Mouse (Mus musculus) lung, embryonic 16.5 days (tissue): ENCODE results near the gene Pxk. TPM values are rescaled to one million over a fixed set of nuclear protein-coding genes. Genes with fewer than 3 reads are reported as not detected.

Experiments used
- ATAC-seq: fragments of 200-750 bp; cut with Nextera tagmentation; 2 replicates; pipeline ENCODE4 v1.8.0; 2017; ENCODE audit warnings: low read depth, mild to moderate bottlenecking, moderate library complexity
- H3K27ac ChIP-seq: fragments of 300-500 bp; sonication (generic); 2 replicates; pipeline ENCODE4 v1.5.1; 2014; ENCODE audit warnings: mild to moderate bottlenecking, control low read depth, low read length
- H3K27me3 ChIP-seq: fragments of 300-500 bp; sonication (generic); 2 replicates; pipeline ENCODE4 v1.6.1; 2014; ENCODE audit warnings: low read depth, low read length, mixed read lengths; ENCODE audit not compliant: control insufficient read depth, insufficient read depth
- H3K36me3 ChIP-seq: fragments of 300-500 bp; sonication (generic); 2 replicates; pipeline ENCODE4 v1.6.1; 2014; ENCODE audit warnings: low read length; ENCODE audit not compliant: control insufficient read depth, insufficient read depth
- H3K4me1 ChIP-seq: fragments of 300-500 bp; sonication (generic); replicated peaks from 2 replicates; pipeline ENCODE4 v1.6.1; 2014; ENCODE audit warnings: low read length, mixed read lengths; ENCODE audit not compliant: control insufficient read depth, insufficient read depth
- H3K4me2 ChIP-seq: fragments of 300-500 bp; sonication (generic); 2 replicates; pipeline ENCODE4 v1.6.1; 2014; ENCODE audit warnings: low read depth, low read length, control low read depth
- H3K4me3 ChIP-seq: fragments of 300-500 bp; sonication (generic); 2 replicates; pipeline ENCODE4 v1.5.1; 2014; ENCODE audit warnings: mild to moderate bottlenecking, low read length, control low read depth
- H3K9ac ChIP-seq: fragments of 300-500 bp; sonication (generic); 2 replicates; pipeline ENCODE4 v1.6.1; 2014; ENCODE audit warnings: low read length, control low read depth
- H3K9me3 ChIP-seq: fragments of 300-500 bp; sonication (generic); 2 replicates; pipeline ENCODE4 v1.6.1; 2016; ENCODE audit warnings: low read length; ENCODE audit not compliant: control insufficient read depth
- WGBS: fragments of 180-500 bp; shearing (Covaris S2); extraction: QIAGEN DNeasy Blood & Tissue Kit; methylation state at CpG from one replicate; pipeline ENCODE4 v1.1.7; 2014; 5-methylcytosine and 5-hydroxymethylcytosine counted together
- polyA plus RNA-seq: library from polyadenylated mRNA; unstranded; fragments of >200 nt; fragmentation: Nextera tagmentation; extraction: Ambion mirVana; gene quantifications from 2 replicates; pipeline ENCODE4 v1.2.1, GENCODE M21; 2015

The Pxk gene
- polyA plus RNA-seq, result 41.5 and 42.7 TPM in 2 replicates

DNA sequence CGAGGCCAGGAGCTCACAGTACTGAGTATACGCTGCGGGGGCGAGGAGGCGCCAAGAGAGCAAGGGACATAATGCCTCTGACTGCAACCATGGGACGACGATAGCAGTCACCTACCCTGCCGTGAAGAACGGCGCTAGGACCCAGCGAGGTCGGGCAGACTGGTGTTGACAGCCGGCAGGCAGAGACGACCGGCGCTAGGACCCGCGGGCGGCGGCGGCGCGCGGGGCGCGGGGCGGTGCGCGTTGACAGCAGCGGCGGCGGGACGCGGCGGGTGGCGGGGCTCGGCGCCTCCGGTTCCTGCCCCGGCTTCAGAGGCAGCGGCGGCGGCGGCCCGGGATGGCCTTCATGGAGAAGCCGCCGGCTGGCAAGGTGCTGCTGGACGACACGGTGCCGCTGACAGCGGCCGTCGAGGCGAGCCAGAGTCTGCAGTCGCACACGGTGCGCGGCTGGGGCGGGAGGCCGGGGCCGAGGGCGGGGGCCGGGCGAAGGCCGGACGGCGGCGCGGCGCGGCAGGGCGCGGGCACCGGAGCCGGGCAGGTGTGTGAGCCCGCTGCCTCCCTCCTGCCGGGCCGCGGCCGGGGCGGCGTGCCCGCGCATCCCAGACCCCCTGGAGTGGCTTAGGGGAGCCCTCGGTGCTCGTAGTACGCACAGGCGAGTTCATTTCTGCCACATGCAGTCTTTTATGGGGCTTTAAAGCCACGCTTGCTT lies at the start of gene Pxk:
Pxk (plus strand) TSS at position 234 of the 709 bp plus-strand sequence.
- H3K9me3 ChIP-seq, result no peaks in the 10 kb centered on the region
- H3K4me1 ChIP-seq, result peaks cover 14% of the 10 kb centered on the region
- no peaks in the 10 kb centered on the region for H3K36me3 ChIP-seq
- ATAC-seq, result peak; percentile 90
- peak within 1 kb of the TSS; percentile 77 for H3K4me2 ChIP-seq
- H3K27me3 ChIP-seq, result no peaks in the 10 kb centered on the region
- peak within 1 kb of the TSS; percentile 84 for H3K4me3 ChIP-seq
- H3K9ac ChIP-seq, result peak within 1 kb of the TSS; percentile 78
- under 1% methylated on average over 65 of the region's 89 CpGs for WGBS
- H3K27ac ChIP-seq, result peak within 1 kb of the TSS; percentile 33; the same call in 1 of the 2 replicates

DNA sequence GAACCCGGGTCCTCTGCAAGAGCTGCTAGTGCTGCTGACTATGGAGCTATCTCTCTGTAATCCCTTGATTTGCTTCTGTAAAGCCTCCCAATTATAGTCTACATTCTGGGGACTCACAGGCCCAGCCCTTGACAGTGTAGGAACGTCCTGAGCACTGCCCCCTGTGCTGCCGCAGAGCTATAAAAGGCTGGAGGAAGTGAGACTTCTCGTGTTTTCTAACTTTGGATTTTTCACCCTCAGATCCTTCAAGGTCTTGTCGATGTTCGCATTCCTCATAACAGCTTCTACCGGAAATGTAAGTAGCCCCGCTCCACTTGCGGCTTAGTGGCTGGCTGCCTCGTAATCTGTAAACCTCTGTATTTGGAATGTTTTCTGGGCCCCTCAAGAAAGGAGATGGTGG lies 48.7 kb upstream of the Pxk start:
- Histone ChIP-seq H3K4me1 (no peaks in the 10 kb centered on the region), H3K36me3 (peaks cover 2% of the 10 kb centered on the region; the same call in 1 of the 2 replicates), H3K4me3 (no peak overlapping the region), H3K27ac (no peak overlapping the region), H3K9me3 (no peaks in the 10 kb centered on the region), H3K4me2 (no peak overlapping the region), H3K27me3 (no peaks in the 10 kb centered on the region), H3K9ac (no peak overlapping the region)
- ATAC-seq, result no peak
- 77% methylated on average over 10 of the region's 10 CpGs for WGBS

DNA sequence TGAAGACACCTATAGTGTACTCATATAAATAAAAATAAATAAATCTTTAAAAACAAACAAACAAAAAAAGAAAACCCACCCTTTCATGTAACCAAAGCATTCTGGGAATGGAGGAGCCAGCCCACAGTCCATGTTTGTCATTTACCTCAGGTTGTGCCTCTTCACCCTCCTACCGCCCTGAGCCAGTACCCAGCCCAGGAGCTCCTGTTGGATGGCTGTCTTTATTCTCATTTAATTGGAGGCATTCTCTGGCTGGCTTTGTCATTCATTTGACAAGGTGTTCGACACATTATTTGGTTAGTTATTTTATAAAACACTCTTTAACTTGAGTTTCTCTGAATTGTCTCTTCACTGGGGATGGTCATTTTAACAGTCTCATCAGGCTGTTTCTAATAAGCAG lies 46.1 kb upstream of the Pxk start:
- ATAC-seq, result no peak
- Histone ChIP-seq H3K4me3 (no peak overlapping the region), H3K4me2 (no peak overlapping the region), H3K27ac (no peak overlapping the region), H3K9me3 (no peaks in the 10 kb centered on the region), H3K27me3 (no peaks in the 10 kb centered on the region), H3K9ac (no peak overlapping the region), H3K4me1 (no peaks in the 10 kb centered on the region), H3K36me3 (no peaks in the 10 kb centered on the region)
- WGBS, result 93% methylated on average over 2 of the region's 2 CpGs

DNA sequence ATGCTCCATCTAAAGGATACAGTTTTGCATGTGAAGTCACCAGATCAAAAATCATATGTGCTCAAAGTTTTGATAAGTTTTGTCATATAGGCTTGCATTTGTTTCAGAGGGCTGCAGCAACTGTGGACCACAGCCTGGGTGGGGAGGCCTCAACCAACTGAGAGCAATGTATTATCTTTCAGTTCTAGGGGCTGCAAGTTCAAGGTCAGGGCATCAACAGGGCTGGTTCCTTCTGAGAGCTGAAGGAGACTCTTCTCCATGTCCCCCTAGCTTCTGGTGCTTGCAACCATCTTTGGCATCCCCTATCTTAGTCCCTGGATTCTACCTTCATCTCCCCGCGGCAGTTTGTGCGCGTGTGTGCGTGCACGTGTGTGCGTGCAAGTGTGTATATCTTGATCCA lies 45.4 kb upstream of the Pxk start:
- no peak for ATAC-seq
- Histone ChIP-seq H3K27ac (no peak overlapping the region), H3K4me1 (no peaks in the 10 kb centered on the region), H3K4me2 (no peak overlapping the region), H3K9me3 (no peaks in the 10 kb centered on the region), H3K9ac (no peak overlapping the region), H3K27me3 (no peaks in the 10 kb centered on the region), H3K4me3 (no peak overlapping the region), H3K36me3 (no peaks in the 10 kb centered on the region)
- WGBS, result 97% methylated on average over 7 of the region's 7 CpGs

DNA sequence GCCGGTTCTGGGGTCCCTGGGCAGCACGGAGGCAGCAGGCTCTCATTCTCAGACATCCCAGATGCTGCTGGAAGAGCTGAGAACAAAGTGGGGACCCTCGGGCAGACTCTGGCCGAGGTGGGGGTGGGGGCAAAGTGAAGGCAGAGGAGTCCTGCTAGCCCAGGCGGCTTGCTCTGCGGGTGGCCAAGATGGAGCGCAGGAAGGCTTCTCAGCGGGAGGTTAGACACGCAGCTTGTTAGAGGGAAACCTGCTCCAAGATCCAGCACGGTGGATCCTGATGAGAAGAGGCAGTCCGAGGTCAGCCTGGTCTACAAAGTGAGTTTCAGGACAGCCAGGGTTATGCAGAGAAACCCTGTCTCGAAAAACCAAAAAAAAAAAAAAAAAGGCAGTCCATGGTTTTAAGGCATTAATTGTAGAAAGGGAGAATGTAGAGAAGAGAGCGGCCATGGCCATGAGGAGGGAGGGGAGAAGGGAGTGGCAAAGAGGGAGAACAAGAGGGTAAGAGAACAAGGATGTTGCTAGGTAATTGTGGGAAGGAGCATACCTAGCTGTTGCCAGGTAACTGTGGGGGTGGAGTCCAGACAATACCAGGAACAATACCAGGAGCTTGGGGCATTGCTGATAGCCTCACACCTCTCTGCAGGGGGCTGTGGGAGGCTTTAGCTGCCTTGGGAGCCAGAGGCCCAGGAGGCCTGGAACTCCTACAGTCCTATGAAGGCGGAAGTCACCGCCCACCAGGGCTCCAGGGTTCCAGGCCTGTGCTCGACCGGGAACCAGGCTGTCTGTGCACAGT lies 43.5 kb upstream of the Pxk start:
- no peak overlapping the region for H3K4me3 ChIP-seq
- no peaks in the 10 kb centered on the region for H3K36me3 ChIP-seq
- no peak overlapping the region for H3K9ac ChIP-seq
- H3K4me2 ChIP-seq, result no peak overlapping the region
- no peak overlapping the region for H3K27ac ChIP-seq
- H3K4me1 ChIP-seq, result no peaks in the 10 kb centered on the region
- H3K27me3 ChIP-seq, result no peaks in the 10 kb centered on the region
- WGBS, result 43% methylated on average over 17 of the region's 17 CpGs
- ATAC-seq, result peak; percentile 79
- no peaks in the 10 kb centered on the region for H3K9me3 ChIP-seq

DNA sequence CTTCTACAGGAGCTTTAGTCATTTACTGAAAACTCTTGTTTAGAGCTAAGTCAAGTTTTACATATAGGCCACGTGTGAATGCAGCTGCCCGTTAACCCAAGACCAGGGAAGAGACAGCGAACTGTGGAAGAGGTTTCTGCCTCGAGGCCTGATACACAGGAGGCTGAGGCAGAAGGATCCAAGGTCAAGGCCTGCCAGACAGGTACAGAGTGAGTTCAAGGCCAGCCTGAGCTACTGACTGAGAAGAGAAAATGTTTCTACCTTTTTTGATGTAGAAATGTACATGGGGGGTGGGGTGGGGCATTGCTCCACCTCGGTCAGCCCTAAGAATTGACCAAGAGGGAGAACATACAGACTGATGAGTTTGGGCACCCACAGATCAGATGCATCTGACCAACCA lies 41.9 kb upstream of the Pxk start:
- Histone ChIP-seq H3K9me3 (no peaks in the 10 kb centered on the region), H3K27me3 (no peaks in the 10 kb centered on the region), H3K27ac (no peak overlapping the region), H3K9ac (no peak overlapping the region), H3K4me1 (no peaks in the 10 kb centered on the region), H3K4me3 (no peak overlapping the region), H3K36me3 (no peaks in the 10 kb centered on the region), H3K4me2 (no peak overlapping the region)
- WGBS, result 88% methylated on average over 5 of the region's 5 CpGs
- ATAC-seq, result no peak

DNA sequence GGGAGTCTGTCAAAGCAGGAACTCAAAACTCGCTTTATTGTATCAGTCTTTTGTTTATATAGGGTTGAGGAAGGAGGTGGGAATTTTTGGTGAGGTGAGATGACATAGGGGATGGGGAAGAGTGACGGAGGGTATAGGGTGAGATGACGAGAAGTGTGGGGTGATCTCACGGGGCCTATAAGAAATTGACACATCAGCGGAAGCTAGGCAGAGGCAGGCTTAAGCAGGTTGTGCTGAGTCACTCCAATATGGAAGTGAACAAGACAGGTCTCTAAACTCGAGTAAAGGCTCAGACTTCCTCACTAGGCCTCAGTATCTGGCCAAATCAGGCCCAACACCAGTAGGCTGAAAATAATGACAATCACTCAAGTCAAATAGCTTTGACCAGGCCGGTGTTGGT lies 38.1 kb upstream of the Pxk start:
- no peak for ATAC-seq
- H3K36me3 ChIP-seq, result no peaks in the 10 kb centered on the region
- H3K27ac ChIP-seq, result no peak overlapping the region
- no peak overlapping the region for H3K9ac ChIP-seq
- no peaks in the 10 kb centered on the region for H3K9me3 ChIP-seq
- no peaks in the 10 kb centered on the region for H3K4me1 ChIP-seq
- no peak overlapping the region for H3K4me2 ChIP-seq
- no peaks in the 10 kb centered on the region for H3K27me3 ChIP-seq
- H3K4me3 ChIP-seq, result no peak overlapping the region
- 83% methylated on average over 7 of the region's 7 CpGs for WGBS

DNA sequence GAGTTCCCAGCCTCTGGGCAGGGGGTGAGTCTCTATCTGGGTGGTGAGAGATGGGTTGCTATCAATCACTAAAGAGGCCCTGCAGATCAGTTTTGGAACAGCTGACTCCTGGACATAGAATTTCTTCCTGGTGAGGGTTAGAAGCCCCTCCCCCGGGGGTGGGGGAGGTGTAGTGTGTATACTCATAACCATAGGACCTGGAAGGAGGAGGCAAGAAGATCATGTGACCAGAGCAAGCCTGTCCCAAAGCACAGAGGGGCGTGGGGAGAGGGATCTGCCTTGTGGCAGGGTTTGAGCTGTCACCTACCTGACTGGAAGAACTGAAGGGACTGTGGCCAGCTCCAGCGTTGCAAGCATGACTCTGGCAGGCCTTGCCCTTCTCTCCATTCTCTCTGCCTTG lies 35.9 kb upstream of the Pxk start:
- no peak for ATAC-seq
- H3K4me2 ChIP-seq, result no peak overlapping the region
- no peaks in the 10 kb centered on the region for H3K9me3 ChIP-seq
- no peaks in the 10 kb centered on the region for H3K27me3 ChIP-seq
- H3K36me3 ChIP-seq, result no peaks in the 10 kb centered on the region
- H3K4me3 ChIP-seq, result no peak overlapping the region
- WGBS, result 19% methylated on average over 3 of the region's 3 CpGs
- H3K9ac ChIP-seq, result no peak overlapping the region
- no peak overlapping the region for H3K27ac ChIP-seq
- H3K4me1 ChIP-seq, result no peaks in the 10 kb centered on the region

DNA sequence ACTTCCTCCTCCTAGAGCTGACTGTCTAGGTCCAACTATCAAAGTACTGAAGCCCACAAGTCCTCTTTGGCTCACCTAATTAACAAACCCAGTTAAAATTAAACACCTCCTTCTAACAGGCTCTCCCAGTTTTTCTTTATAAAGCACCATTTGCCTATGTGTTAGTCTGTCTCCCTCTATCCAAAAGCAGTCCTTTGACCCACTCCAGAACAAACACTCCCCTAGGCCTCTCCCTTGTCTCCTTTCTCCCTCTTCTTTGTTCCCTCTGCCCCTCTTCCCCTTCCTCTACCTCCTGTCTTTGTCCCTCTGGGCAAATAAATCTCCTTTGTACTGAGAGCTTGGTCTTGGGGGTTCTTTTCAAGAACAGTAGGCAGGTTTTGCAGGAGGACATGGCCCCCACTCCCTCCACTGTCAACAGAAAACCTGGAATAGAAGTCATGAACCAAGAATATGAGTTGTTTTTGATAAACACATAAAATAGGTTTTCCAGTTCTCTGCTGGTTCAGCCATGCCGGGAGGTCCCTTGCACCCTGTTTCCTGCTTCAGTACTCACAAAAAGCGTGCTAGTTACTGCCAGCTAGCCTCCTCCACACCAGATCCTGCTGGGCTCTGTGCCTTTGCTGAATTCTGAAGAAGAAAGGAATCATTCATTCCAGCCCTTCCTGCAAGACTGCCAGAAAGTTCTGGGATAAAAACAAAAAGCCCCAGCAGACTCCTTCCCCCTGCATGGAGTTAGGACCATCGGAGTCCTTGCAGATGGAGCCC lies 35.3 kb upstream of the Pxk start:
- no peak overlapping the region for H3K9ac ChIP-seq
- no peak overlapping the region for H3K4me3 ChIP-seq
- no peaks in the 10 kb centered on the region for H3K36me3 ChIP-seq
- no peak for ATAC-seq
- H3K27ac ChIP-seq, result no peak overlapping the region
- WGBS, result 59% methylated on average over 3 of the region's 3 CpGs
- H3K4me1 ChIP-seq, result no peaks in the 10 kb centered on the region
- H3K27me3 ChIP-seq, result no peaks in the 10 kb centered on the region
- H3K4me2 ChIP-seq, result no peak overlapping the region
- no peaks in the 10 kb centered on the region for H3K9me3 ChIP-seq
